Mouse (Mus musculus) liver, adult 2 months (tissue): ENCODE measurements around the gene Esm1.
"Not testable (repeated sequence)": the region's sequence is repeated elsewhere in the genome, so short reads cannot be mapped to it uniquely, and the experiment has no call there.

Experiments used
- CTCF ChIP-seq: fragments of 200-500 bp; IDR thresholded peaks from 2 replicates; pipeline ENCODE4 v1.5.1; 2011; ENCODE audit warnings: low read depth, low read length, control low read depth
- POLR2A ChIP-seq: fragments of 200-500 bp; IDR thresholded peaks from 2 replicates; pipeline ENCODE4 v1.6.1; 2011; ENCODE audit warnings: low read length, control low read depth; ENCODE audit not compliant: insufficient read depth; ENCODE audit errors: extremely low read depth

DNA sequence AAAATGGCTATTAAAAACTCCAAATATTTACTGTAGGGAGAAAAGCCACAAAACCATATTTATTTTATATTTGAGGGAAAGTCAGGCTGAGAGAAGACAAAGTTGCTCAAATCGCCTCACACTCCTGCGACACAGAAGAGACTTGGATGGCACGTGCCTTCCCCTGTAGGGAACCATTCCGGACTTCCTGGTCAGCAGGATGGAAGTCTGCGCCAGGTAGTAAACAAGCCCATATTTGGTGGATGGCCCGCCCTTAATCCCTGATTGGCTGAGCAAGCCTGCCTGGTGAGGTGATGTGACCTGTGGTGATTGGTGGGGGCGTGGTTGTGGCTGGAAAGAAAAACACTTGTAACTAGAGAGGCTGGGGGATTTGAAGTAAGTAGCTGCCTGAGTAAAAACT is 43.1 kb downstream of the Esm1 start:
- TF ChIP-seq CTCF, POLR2A: not testable (repeated sequence)
